Mouse (Mus musculus): ENCODE measurements around the gene Zfp536. TPM values are rescaled to one million over a fixed set of nuclear protein-coding genes. Genes with fewer than 3 reads are reported as not detected.
"Not testable (repeated sequence)": the region's sequence is repeated elsewhere in the genome, so short reads cannot be mapped to it uniquely, and the experiment has no call there.

The Zfp536 gene
- polyA plus RNA-seq, 1 experiment from 2014 or later, result 10.7 TPM

DNA sequence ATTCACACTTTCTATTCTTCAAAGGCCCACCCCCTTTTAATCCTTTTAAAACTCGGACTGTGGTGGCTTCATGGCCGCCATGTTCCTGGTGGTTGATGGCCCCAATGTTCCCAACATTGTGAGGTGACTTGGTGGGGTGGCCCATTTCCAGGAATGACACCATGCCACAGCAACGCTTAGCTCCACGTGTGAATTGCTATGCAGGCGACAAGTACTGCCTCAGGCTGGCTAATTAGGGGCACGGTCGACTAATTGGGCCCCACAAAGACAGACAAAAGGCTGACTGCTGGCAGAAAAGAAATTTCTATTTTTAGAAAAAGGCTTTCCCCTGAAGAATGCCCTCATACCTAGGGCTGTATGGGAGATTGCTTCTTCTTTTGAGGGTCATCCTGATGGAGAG is 154.2 kb downstream of the Zfp536 start:
- 81% methylated on average over 7 of the region's 7 CpGs for WGBS
- Histone ChIP-seq H3K4me1 (peaks cover 8% of the 10 kb centered on the region; the same call in 1 of the 2 replicates), H3K9me3 (no peaks in the 10 kb centered on the region), H3K27ac (no peak overlapping the region), H3K36me3 (no peaks in the 10 kb centered on the region), H3K9ac (no peak overlapping the region), H3K27me3 (peaks cover 15% of the 10 kb centered on the region; the same call in 1 of the 2 replicates), H3K4me3 (no peak overlapping the region), H3K4me2 (no peak overlapping the region)
- ATAC-seq (ENCODE audit: borderline replicate concordance, extremely low read depth, low FRiP score, low TSS enrichment), result no peak

DNA sequence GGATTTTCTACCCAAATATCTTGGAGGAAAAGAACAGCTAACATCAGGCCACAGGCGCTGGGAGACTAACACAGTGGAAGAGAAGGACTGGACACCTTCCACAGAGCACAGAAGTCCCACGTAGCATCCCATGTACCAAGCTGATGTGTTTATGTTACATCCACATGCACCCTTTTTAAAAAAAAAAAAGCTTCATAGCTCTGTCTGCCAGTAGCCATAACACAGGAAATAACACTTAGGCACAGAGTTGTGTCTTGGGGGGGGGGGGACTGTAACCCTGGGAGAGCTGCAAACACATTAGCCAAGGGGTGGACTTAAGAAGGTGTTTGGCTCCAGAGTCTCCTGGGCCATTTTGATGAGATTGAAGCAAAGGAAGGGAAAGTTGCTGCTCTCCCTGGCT is 155.6 kb downstream of the Zfp536 start:
- no peaks in the 10 kb centered on the region for H3K36me3 ChIP-seq
- peak; percentile 72 for ATAC-seq (ENCODE audit: borderline replicate concordance, extremely low read depth, low FRiP score, low TSS enrichment)
- H3K9ac ChIP-seq, result no peak overlapping the region
- H3K4me2 ChIP-seq, result no peak overlapping the region
- peak overlapping the region; percentile 64 for H3K27ac ChIP-seq
- H3K9me3 ChIP-seq, result no peaks in the 10 kb centered on the region
- H3K27me3 ChIP-seq, result peaks cover 3% of the 10 kb centered on the region; the same call in 1 of the 2 replicates
- H3K4me1 ChIP-seq, result peaks cover 4% of the 10 kb centered on the region; the same call in 1 of the 2 replicates
- WGBS, result 44% methylated on average over 2 of the region's 2 CpGs
- H3K4me3 ChIP-seq, result no peak overlapping the region

DNA sequence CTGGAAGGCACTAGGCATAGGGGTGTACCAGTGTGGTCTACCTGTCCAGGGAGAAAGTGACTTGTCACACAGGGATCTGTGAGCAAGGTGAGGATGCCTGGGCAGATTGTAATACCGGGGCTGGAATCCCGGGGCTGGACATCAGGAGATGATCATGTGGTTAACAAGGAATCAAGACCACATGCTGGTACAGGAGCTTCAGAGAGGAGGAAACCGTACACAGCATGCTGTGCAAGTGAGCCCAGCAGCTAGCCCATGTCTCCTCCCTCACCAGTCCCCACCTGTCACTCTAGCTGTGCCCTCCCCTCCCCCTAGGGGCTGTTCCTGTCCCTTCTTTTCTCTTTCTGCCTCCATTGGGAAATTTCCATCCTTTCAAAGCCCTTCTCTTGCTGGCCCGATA is 157.5 kb downstream of the Zfp536 start:
- no peak overlapping the region for H3K9ac ChIP-seq
- no peaks in the 10 kb centered on the region for H3K27me3 ChIP-seq
- no peak overlapping the region for H3K4me3 ChIP-seq
- WGBS, result 85% methylated on average over 4 of the region's 4 CpGs
- no peaks in the 10 kb centered on the region for H3K9me3 ChIP-seq
- no peaks in the 10 kb centered on the region for H3K36me3 ChIP-seq
- no peak; the same call in 1 of the 2 replicates for ATAC-seq (ENCODE audit: borderline replicate concordance, extremely low read depth, low FRiP score, low TSS enrichment)
- peaks cover 4% of the 10 kb centered on the region; the same call in 1 of the 2 replicates for H3K4me1 ChIP-seq
- H3K27ac ChIP-seq, result no peak overlapping the region
- H3K4me2 ChIP-seq, result no peak overlapping the region

DNA sequence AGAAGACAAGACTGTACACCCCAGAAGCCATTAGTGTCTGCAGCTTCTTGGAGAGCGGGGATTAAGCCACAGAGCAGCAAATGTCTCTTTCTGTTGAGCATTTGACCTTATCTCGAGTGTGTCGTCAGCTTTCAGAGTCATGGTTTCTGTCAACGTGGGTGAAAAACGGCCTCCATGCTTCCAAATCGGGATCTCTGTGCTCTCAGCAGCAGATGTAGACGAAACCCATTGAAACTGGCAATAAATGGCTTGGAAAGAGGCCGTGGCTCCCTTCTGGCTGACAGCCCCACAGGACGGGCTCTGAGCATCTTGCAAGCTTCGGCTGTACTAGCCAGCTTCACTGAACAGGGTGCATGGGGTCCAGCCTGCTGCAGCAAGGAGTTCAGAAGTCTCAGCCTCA is 159.1 kb downstream of the Zfp536 start:
- 48% methylated on average over 10 of the region's 10 CpGs for WGBS
- ATAC-seq (ENCODE audit: borderline replicate concordance, extremely low read depth, low FRiP score, low TSS enrichment), result no peak
- Histone ChIP-seq H3K36me3 (no peaks in the 10 kb centered on the region), H3K27ac (no peak overlapping the region), H3K4me2 (no peak overlapping the region), H3K27me3 (no peaks in the 10 kb centered on the region), H3K4me3 (no peak overlapping the region), H3K4me1 (peaks cover 4% of the 10 kb centered on the region; the same call in 1 of the 2 replicates), H3K9ac (no peak overlapping the region), H3K9me3 (no peaks in the 10 kb centered on the region)

DNA sequence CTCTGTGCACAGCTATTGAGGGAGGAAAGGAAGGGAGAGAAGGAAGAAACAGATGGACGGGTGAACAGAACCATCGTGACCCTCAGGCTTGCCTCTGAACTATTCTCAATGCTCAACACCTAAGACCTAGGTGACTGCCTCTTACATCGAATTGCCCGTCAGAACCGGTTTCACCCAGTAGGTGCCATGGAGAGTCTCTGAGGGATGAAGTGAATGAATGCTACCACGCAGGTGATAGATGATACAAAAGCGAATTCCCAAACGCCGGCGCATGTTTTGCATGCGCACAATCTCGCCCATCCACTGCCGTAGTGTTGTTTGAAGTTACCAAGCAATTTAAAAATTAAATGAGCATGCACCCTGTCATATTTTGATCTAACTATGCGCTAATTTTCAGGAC is 164.9 kb downstream of the Zfp536 start:
- H3K4me3 ChIP-seq, result no peak overlapping the region
- H3K9ac ChIP-seq, result no peak overlapping the region
- no peak for ATAC-seq (ENCODE audit: borderline replicate concordance, extremely low read depth, low FRiP score, low TSS enrichment)
- no peaks in the 10 kb centered on the region for H3K36me3 ChIP-seq
- H3K27ac ChIP-seq, result no peak overlapping the region
- H3K9me3 ChIP-seq, result no peaks in the 10 kb centered on the region
- WGBS, result 94% methylated on average over 14 of the region's 14 CpGs
- no peaks in the 10 kb centered on the region for H3K27me3 ChIP-seq
- no peak overlapping the region for H3K4me2 ChIP-seq
- H3K4me1 ChIP-seq, result no peaks in the 10 kb centered on the region

DNA sequence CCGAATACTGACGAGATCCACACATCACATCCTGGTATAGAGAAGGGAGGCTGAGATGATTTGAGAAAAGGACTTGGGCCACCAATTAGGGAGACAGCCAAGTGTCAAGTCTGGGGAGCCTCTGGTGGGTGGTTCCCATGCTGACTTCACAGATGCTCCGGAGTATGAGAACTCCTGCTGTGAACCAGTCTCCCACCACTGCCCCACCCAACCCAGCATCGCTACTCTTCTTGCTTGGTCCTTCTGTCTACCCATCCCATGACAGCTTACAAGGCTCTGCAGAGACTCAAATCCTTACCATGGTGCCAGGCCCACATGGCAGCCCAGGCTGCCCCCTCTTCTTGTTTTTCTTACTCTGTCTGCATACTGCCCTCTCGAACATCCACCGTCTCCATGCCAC is 165.5 kb downstream of the Zfp536 start:
- no peaks in the 10 kb centered on the region for H3K27me3 ChIP-seq
- no peaks in the 10 kb centered on the region for H3K36me3 ChIP-seq
- 85% methylated on average over 6 of the region's 6 CpGs for WGBS

DNA sequence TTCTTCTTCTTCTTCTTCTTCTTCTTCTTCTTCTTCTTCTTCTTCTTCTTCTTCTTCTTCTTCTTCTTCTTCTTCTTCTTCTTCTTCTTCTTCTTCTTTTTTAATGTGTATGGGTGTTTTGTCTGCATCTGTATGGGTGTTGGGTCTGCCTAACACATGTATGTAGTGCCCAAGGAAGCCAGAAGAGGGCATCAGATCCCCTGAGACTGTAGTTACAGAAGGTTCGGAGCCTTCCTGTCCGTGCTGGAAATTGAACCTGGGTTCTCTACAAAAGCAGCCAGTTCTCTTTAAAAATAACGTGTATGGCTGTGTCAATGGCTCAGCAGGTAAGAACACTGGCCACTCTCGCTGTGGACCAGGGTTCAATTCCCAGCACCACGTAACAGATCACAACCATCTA is 167.0 kb downstream of the Zfp536 start:
- ATAC-seq (ENCODE audit: borderline replicate concordance, extremely low read depth, low FRiP score, low TSS enrichment), result no peak
- no peaks in the 10 kb centered on the region for H3K9me3 ChIP-seq
- H3K9ac ChIP-seq, result no peak overlapping the region
- H3K27ac ChIP-seq, result no peak overlapping the region
- no peaks in the 10 kb centered on the region for H3K4me1 ChIP-seq
- 81% methylated on average over 5 of the region's 5 CpGs for WGBS
- H3K4me2 ChIP-seq, result no peak overlapping the region
- no peaks in the 10 kb centered on the region for H3K27me3 ChIP-seq
- no peaks in the 10 kb centered on the region for H3K36me3 ChIP-seq
- no peak overlapping the region for H3K4me3 ChIP-seq

More for the DNA sequence above, 165.5 kb downstream of the Zfp536 start:
- H3K4me3 ChIP-seq, result no peak overlapping the region
- H3K4me1 ChIP-seq, result no peaks in the 10 kb centered on the region
- no peak for ATAC-seq (ENCODE audit: borderline replicate concordance, extremely low read depth, low FRiP score, low TSS enrichment)
- H3K4me2 ChIP-seq, result no peak overlapping the region
- no peak overlapping the region for H3K9ac ChIP-seq
- H3K27ac ChIP-seq, result no peak overlapping the region
- H3K9me3 ChIP-seq, result no peaks in the 10 kb centered on the region

DNA sequence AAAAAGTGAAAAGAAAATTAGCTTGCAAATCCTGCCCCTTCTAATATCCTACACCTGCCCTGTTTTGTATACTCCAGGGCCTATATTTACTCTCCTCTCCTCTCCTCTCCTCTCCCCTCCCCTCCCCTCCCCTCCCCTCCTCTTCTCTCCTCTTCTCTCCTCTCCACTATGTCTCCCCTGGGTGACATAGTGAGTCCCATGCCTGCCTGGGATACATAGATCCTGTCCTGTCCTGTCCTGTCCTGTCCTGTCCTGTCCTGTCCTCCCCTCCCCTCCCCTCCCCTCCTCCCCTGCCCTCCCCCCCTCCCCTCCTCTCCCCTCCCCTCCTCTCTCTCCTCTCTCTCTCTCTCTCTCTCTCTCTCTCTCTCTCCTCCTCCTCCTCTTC is 169.9 kb downstream of the Zfp536 start:
- not testable (repeated sequence) for H3K4me3 ChIP-seq; H3K9me3 ChIP-seq; H3K4me2 ChIP-seq; H3K36me3 ChIP-seq; ATAC-seq (ENCODE audit: borderline replicate concordance, extremely low read depth, low FRiP score, low TSS enrichment); H3K9ac ChIP-seq; H3K4me1 ChIP-seq; H3K27me3 ChIP-seq; H3K27ac ChIP-seq

DNA sequence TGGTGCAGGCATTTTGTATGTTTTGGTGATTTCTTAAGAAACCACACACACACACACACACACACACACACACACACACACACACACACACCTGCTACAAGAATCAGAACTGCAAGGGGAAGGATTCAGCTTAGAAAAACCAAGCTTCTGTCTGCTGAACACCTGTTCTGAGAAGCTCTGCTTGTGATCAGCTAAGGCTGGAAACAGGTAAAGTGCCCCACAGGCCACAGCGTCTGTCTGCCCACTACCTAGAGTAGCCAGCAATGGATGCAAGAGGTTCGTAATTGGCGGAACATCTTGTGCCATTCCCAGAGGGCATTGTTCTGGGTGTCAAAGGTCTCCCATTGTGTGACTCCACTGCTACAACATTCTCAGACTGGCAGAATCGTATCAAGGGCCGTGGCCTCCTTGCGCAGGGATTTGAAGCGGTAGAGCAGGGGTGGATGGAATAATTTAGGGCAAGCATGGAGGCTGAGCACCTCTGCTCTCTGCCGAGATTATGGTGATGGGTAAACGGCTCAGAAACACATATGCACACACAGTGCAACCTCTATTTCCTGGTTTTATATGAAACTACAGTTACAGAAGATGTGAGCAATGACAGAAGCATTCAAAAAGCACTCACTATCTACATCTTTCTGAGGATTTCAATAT is 170.4 kb downstream of the Zfp536 start:
- no peak for ATAC-seq (ENCODE audit: borderline replicate concordance, extremely low read depth, low FRiP score, low TSS enrichment)
- H3K4me2 ChIP-seq, result no peak overlapping the region
- no peak overlapping the region for H3K4me3 ChIP-seq
- peaks cover 4% of the 10 kb centered on the region; the same call in 1 of the 2 replicates for H3K4me1 ChIP-seq
- H3K9ac ChIP-seq, result no peak overlapping the region
- no peaks in the 10 kb centered on the region for H3K27me3 ChIP-seq
- no peaks in the 10 kb centered on the region for H3K9me3 ChIP-seq
- WGBS, result 59% methylated on average over 9 of the region's 9 CpGs
- no peaks in the 10 kb centered on the region for H3K36me3 ChIP-seq
- no peak overlapping the region for H3K27ac ChIP-seq

DNA sequence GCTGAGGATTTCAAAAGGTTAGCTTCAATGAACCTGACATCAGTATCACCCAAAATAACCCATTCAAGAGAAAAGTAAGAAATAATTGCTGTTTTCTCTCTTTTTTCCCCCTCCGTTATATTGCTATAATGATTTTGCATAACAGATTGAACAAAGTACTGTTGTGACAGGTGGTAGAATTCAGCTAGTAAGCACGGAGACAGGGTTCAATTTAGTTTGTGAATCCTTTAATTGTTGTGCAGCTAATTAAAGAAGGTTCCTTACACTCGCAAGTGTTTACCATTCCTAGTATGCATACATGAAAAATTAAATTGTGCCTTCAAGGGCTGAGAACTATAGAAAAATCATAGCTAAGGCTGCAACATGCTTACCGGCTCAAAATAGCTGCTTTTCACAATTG is 173.1 kb downstream of the Zfp536 start:
- H3K9me3 ChIP-seq, result no peaks in the 10 kb centered on the region
- ATAC-seq (ENCODE audit: borderline replicate concordance, extremely low read depth, low FRiP score, low TSS enrichment), result no peak
- no peaks in the 10 kb centered on the region for H3K36me3 ChIP-seq
- peaks cover 4% of the 10 kb centered on the region; the same call in 1 of the 2 replicates for H3K4me1 ChIP-seq
- no peak overlapping the region for H3K27ac ChIP-seq
- WGBS, result 79% methylated on average over 4 of the region's 4 CpGs
- no peak overlapping the region for H3K4me3 ChIP-seq
- H3K9ac ChIP-seq, result no peak overlapping the region
- H3K27me3 ChIP-seq, result no peaks in the 10 kb centered on the region
- no peak overlapping the region for H3K4me2 ChIP-seq

DNA sequence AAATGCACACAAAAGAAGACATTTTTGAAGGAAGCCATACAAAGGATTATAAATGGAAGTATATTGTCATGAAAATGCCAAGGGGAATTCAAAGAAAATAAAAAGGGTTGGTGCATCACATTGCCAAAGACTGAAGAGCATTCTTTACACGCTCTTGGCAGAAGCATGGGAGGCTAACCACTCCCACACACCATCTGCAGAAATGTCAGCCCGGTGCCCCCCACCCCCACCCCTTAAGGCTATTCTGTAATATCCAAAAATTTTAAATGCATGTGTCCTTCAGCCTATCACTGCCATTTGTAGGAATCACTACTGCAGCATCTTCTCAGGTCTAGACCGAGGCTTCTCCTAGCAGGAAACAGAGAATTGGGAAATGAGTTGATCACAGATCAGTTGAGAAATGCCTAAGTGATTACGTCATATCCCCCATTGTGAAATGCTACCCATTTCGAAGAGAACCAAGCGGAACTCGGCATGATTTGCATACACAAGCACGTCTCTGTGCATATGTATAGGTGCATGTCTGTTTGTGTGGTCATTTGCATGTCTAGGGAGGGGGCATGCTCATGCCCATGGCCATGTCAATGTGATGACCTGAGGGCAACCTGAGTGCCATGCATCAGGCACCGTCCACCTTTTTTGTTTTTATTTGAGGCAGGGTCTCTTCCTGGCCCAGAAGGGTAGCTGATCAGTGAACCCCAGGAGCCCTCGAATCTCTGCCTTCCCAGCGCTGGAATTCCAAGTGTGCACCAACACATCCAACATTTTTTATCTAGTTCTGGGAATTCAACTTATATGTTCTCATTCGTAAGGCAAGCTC is 179.0 kb downstream of the Zfp536 start:
- H3K4me1 ChIP-seq, result 0 out of 2 replicates have a peak, but pooled peaks cover under 1% of the 10 kb centered on the region
- no peak overlapping the region for H3K9ac ChIP-seq
- H3K9me3 ChIP-seq, result no peaks in the 10 kb centered on the region
- H3K4me2 ChIP-seq, result no peak overlapping the region
- H3K36me3 ChIP-seq, result no peaks in the 10 kb centered on the region
- no peak overlapping the region for H3K4me3 ChIP-seq
- no peaks in the 10 kb centered on the region for H3K27me3 ChIP-seq
- no peak overlapping the region for H3K27ac ChIP-seq
- no peak for ATAC-seq (ENCODE audit: borderline replicate concordance, extremely low read depth, low FRiP score, low TSS enrichment)
- WGBS, result 72% methylated on average over 12 of the region's 12 CpGs

DNA sequence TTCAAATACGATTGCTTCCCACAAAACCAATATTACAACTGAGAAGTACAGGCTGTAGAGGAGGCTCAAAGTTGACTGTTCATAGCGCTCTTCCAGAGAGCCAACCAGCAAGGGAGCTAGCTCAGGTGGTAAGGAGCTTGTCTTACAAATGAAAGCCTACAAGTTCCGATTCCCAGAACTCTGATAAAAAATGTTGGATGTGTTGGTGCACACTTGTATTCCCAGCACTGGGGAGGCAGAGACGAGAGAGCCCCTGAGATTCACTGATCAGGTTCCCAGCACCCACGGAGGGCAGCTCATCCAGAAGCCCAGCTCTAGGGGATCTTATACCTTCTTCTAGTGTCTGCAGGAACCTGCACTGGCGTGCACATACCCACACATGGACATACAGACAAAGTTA is 179.9 kb downstream of the Zfp536 start:
- H3K4me1 ChIP-seq, result no peaks in the 10 kb centered on the region
- ATAC-seq (ENCODE audit: borderline replicate concordance, extremely low read depth, low FRiP score, low TSS enrichment), result no peak
- WGBS, result 86% methylated on average over 6 of the region's 6 CpGs
- H3K4me2 ChIP-seq, result no peak overlapping the region
- no peaks in the 10 kb centered on the region for H3K36me3 ChIP-seq
- H3K9ac ChIP-seq, result no peak overlapping the region
- no peaks in the 10 kb centered on the region for H3K27me3 ChIP-seq
- H3K9me3 ChIP-seq, result no peaks in the 10 kb centered on the region
- no peak overlapping the region for H3K27ac ChIP-seq
- no peak overlapping the region for H3K4me3 ChIP-seq
